Mouse (Mus musculus) kidney, postnatal 25 days (tissue): ENCODE results near the gene Pten.

Experiments used
- DNase-seq, 2 experiments: peaks; one replicate each; pipeline ENCODE4 v3.0.0; 2021; ENCODE audit warnings: mixed read lengths in 2 of 2

Pten gene

GRCm38 (mm10) chr19:32756900-32757725, at the start of gene Pten:
TSS of gene Pten (plus strand) at chr19:32757497.
- DNase-seq: peak; percentile 95 to 98

- DNase-seq: no peak
These were observed 48.3 kb upstream of the Pten start for GRCm38 (mm10) chr19:32708996-32709395.

GRCm38 (mm10) chr19:32710288-32710687, 47.0 kb upstream of the Pten start:
- DNase-seq: no peak

- peak; percentile 91 to 95 for DNase-seq
These were observed 45.3 kb upstream of the Pten start for GRCm38 (mm10) chr19:32711761-32712541.

GRCm38 (mm10) chr19:32712588-32713042, 44.7 kb upstream of the Pten start:
- peak; percentile 83 to 91 for DNase-seq

- no peak for DNase-seq
These were observed 43.8 kb upstream of the Pten start for GRCm38 (mm10) chr19:32713471-32713870.

GRCm38 (mm10) chr19:32715201-32715600, 42.1 kb upstream of the Pten start:
- peak; percentile 85 to 89 for DNase-seq

GRCm38 (mm10) chr19:32715681-32716080, 41.6 kb upstream of the Pten start:
- DNase-seq: no peak

- no peak for DNase-seq
These were observed 39.7 kb upstream of the Pten start for GRCm38 (mm10) chr19:32717590-32717989.

GRCm38 (mm10) chr19:32720319-32720718, 37.0 kb upstream of the Pten start:
- DNase-seq: no peak

GRCm38 (mm10) chr19:32723817-32724216, 33.5 kb upstream of the Pten start:
- DNase-seq: no peak

GRCm38 (mm10) chr19:32726451-32727325, 30.6 kb upstream of the Pten start:
- no peak for DNase-seq

GRCm38 (mm10) chr19:32729785-32730184, 27.5 kb upstream of the Pten start:
- DNase-seq: no peak

- DNase-seq: no peak
These were observed 24.4 kb upstream of the Pten start for GRCm38 (mm10) chr19:32732922-32733321.

GRCm38 (mm10) chr19:32737844-32738243, 19.5 kb upstream of the Pten start:
- no peak for DNase-seq

GRCm38 (mm10) chr19:32739686-32740085, 17.6 kb upstream of the Pten start, which contains the start of gene Atad1:
TSS of gene Atad1 (minus strand) at chr19:32739786.
- no peak for DNase-seq

GRCm38 (mm10) chr19:32740641-32741345, 16.5 kb upstream of the Pten start:
- DNase-seq: no peak

GRCm38 (mm10) chr19:32749425-32749824, 7.9 kb upstream of the Pten start:
- DNase-seq: peak; percentile 58 to 60

GRCm38 (mm10) chr19:32752357-32752756, 4.9 kb upstream of the Pten start:
- DNase-seq: no peak

GRCm38 (mm10) chr19:32753386-32753785, 3.9 kb upstream of the Pten start:
- DNase-seq: no peak

GRCm38 (mm10) chr19:32754188-32755000, 2.9 kb upstream of the Pten start:
- DNase-seq: no peak
